Mouse (Mus musculus) heart, postnatal 10 days (tissue): ENCODE results near the gene Patl1. TPM values are rescaled to one million over a fixed set of nuclear protein-coding genes. Genes with fewer than 3 reads are reported as not detected.
"Not testable (repeated sequence)": the region's sequence is repeated elsewhere in the genome, so short reads cannot be mapped to it uniquely, and the experiment has no call there.

Experiments used
- DNase-seq, 2 experiments: peaks; one replicate each; pipeline ENCODE4 v3.0.0; 2021
- intact Hi-C: fragments of 180-260 bp; cut with DNase I; formaldehyde crosslinking; loops from one replicate; pipeline ENCODE4 v1.15.1; 2025
- microRNA-seq, 2 experiments: library from miRNA; unstranded; fragments of <30 nt; microRNA quantifications; one replicate each; pipeline ENCODE4 v1.2.0; 2022
- total RNA-seq, 2 experiments: library from RNA; stranded (reverse); gene quantifications; 2 replicates each; pipeline ENCODE4 v1.2.3; 2021

Patl1 gene
- total RNA-seq, 2 experiments from 2014 or later: 33.2 to 33.8 TPM

GRCm38 (mm10) chr19:11965023-11965942 is 53.1 kb downstream of the Patl1 start, which contains the start of gene Osbp:
Gene Osbp (plus strand): TSS chr19:11965941.
- intact Hi-C loops: no loop called here
- DNase-seq: peak; percentile 100

- intact Hi-C loops: loop anchor here (2.0 kb wide), 2 partner anchors 39 to 53 kb away; partner anchors contain the start of gene Patl1
- DNase-seq: peak; percentile 54 to 61
Measured at GRCm38 (mm10) chr19:11966201-11966636, 54.0 kb downstream of the Patl1 start.

- intact Hi-C loops: no loop called here
- DNase-seq: peak; percentile 41 to 50
Measured at GRCm38 (mm10) chr19:11969155-11970050, 57.2 kb downstream of the Patl1 start.

GRCm38 (mm10) chr19:11973511-11974222 is 61.5 kb downstream of the Patl1 start:
- intact Hi-C loops: no loop called here
- no peak for DNase-seq

GRCm38 (mm10) chr19:11974223-11974540 is 62.0 kb downstream of the Patl1 start:
- no peak for DNase-seq
- intact Hi-C loops: no loop called here

- intact Hi-C loops: no loop called here
- no peak for DNase-seq
Measured at GRCm38 (mm10) chr19:11975683-11976082, 63.5 kb downstream of the Patl1 start.

GRCm38 (mm10) chr19:11977363-11977762 is 65.2 kb downstream of the Patl1 start:
- peak; percentile 58 to 60 for DNase-seq

GRCm38 (mm10) chr19:11980471-11980870 is 68.3 kb downstream of the Patl1 start:
- DNase-seq: no peak
- intact Hi-C loops: no loop called here

More at GRCm38 (mm10) chr19:11977363-11977762, 65.2 kb downstream of the Patl1 start:
- intact Hi-C loops: no loop called here

- not testable (repeated sequence) for DNase-seq
Measured at GRCm38 (mm10) chr19:11984614-11985013, 72.4 kb downstream of the Patl1 start.

GRCm38 (mm10) chr19:11987841-11988240 is 75.6 kb downstream of the Patl1 start:
- intact Hi-C loops: no loop called here
- DNase-seq: no peak

More at GRCm38 (mm10) chr19:11984614-11985013, 72.4 kb downstream of the Patl1 start:
- intact Hi-C loops: not testable (repeated sequence)

- no peak for DNase-seq
- intact Hi-C loops: no loop called here
Measured at GRCm38 (mm10) chr19:11989334-11989733, 77.1 kb downstream of the Patl1 start.

- no peak for DNase-seq
- intact Hi-C loops: loop anchor here (10.0 kb wide), 1 partner anchor 1377 kb away; no protein-coding TSS in a partner anchor
Measured at GRCm38 (mm10) chr19:11992034-11992433, 79.8 kb downstream of the Patl1 start.

- intact Hi-C loops: loop anchor here (10.0 kb wide), 1 partner anchor 1378 kb away; no protein-coding TSS in a partner anchor
- no peak for DNase-seq
Measured at GRCm38 (mm10) chr19:11992441-11993029, 80.3 kb downstream of the Patl1 start.

Small RNAs within 50 kb of the gene (microRNA-seq; reads per million reads assigned to microRNA genes)
- 4.0 to 4.5 reads per million in 2 experiments for gene Mir6994

Other genes starting within 250 kb of the Patl1 start
- not detected for gene Oosp1, start 221.2 kb upstream of the Patl1 start, total RNA-seq
- not detected for gene Oosp3, start 215.3 kb upstream of the Patl1 start, total RNA-seq
- not detected for gene Gif, start 164.8 kb upstream of the Patl1 start, total RNA-seq
- 10 to 100 TPM; 90.2 to 93.8 TPM for gene Mrpl16, start 142.0 kb upstream of the Patl1 start, total RNA-seq
- 1 to 10 TPM; 5.9 to 8.4 TPM for gene Stx3, start 93.0 kb upstream of the Patl1 start, total RNA-seq
- gene Olfr1417, start 73.2 kb upstream of the Patl1 start, total RNA-seq: not detected
- gene Olfr1418, start 51.3 kb upstream of the Patl1 start, total RNA-seq: not detected
- not detected for gene Olfr1419, start 37.3 kb upstream of the Patl1 start, total RNA-seq
- gene Olfr1420, start 25.8 kb upstream of the Patl1 start, total RNA-seq: not detected
- gene Osbp, start 53.5 kb downstream of the Patl1 start, total RNA-seq: 10 to 100 TPM; 74.0 to 83.6 TPM
- gene Olfr1423, start 128.9 kb downstream of the Patl1 start, total RNA-seq: not detected
- gene Olfr1424, start 150.3 kb downstream of the Patl1 start, total RNA-seq: not detected
- not detected for gene Olfr1425, start 165.3 kb downstream of the Patl1 start, total RNA-seq
- gene Olfr1426, start 179.6 kb downstream of the Patl1 start, total RNA-seq: not detected
- gene Olfr1427, start 190.9 kb downstream of the Patl1 start, total RNA-seq: not detected
- not detected for gene Olfr1428, start 203.5 kb downstream of the Patl1 start, total RNA-seq
- gene Olfr76, start 210.8 kb downstream of the Patl1 start, total RNA-seq: not detected